ENCODE assay signal across 20 mouse cellular contexts in genomic region chr3:146641818-146642427, GRCm38 (mm10). TPM values are rescaled to one million over a fixed set of nuclear protein-coding genes. Genes with fewer than 3 reads are reported as not detected.
DNase-seq lines count a peak whose midpoint lies in the region; ATAC-seq lines count a peak whose summit lies in the region.
"Had no signal": no experiment of that assay in that cellular context is flagged by ENCODE, and none has a peak within 500 bp of the region (broad histone marks: within the 10 kb centered on the region; RNA-seq: fewer than 3 reads in every experiment).

No protein-coding gene starts in this region.

- H3K4me3 ChIP-seq in hindbrain, embryonic 16.5 days (ENCODE audit: low read length) = no peak overlapping the region
- no peak overlapping the region for H3K4me3 ChIP-seq in hindbrain, embryonic 13.5 days
- no peak overlapping the region for H3K4me3 ChIP-seq in lung, embryonic 16.5 days (ENCODE audit: low read length)
- H3K4me3 ChIP-seq: erythroblast, embryonic 14.5 days; heart, adult 2 months; left cerebral cortex, adult 2 months; limb, embryonic 13.5 days; midbrain, embryonic 12.5 days; neural tube, embryonic 12.5 days had no signal

- H3K27me3 ChIP-seq in hindbrain, embryonic 16.5 days (replicated peaks; ENCODE audit: control insufficient read depth, insufficient read depth, low read length) = no peaks in the 10 kb centered on the region
- no peaks in the 10 kb centered on the region for H3K27me3 ChIP-seq in hindbrain, embryonic 13.5 days
- no peaks in the 10 kb centered on the region for H3K27me3 ChIP-seq in lung, embryonic 16.5 days (ENCODE audit: control insufficient read depth, insufficient read depth, low read depth, low read length)
- H3K27me3 ChIP-seq: CH12.LX; limb, embryonic 13.5 days; midbrain, embryonic 12.5 days; neural tube, embryonic 12.5 days had no signal

- DNase-seq in lung, postnatal 36 days = no peak
- DNase-seq in adrenal gland, postnatal 14 days = peak; percentile 43
- DNase-seq in fibroblast of lung, adult 2 months (ENCODE audit: low read depth) = peak; percentile 53
- no peak for DNase-seq in T-cell, adult 2 months (ENCODE audit: low spot score)
- no peak for DNase-seq in retina, embryonic 14.5 days (ENCODE audit: low spot score)
- DNase-seq: cerebellum, adult 8-10 months; heart, adult 2 months; heart, postnatal 10 days had no signal

- no peaks in the 10 kb centered on the region for H3K4me1 ChIP-seq in hindbrain, embryonic 16.5 days (ENCODE audit: control insufficient read depth, insufficient read depth, low read depth, low read length)
- H3K4me1 ChIP-seq in hindbrain, embryonic 13.5 days (replicated peaks) = no peaks in the 10 kb centered on the region
- H3K4me1 ChIP-seq in lung, embryonic 16.5 days (replicated peaks; ENCODE audit: control insufficient read depth, insufficient read depth, low read length) = no peaks in the 10 kb centered on the region
- H3K4me1 ChIP-seq: limb, embryonic 13.5 days; neural tube, embryonic 12.5 days had no signal

- H3K36me3 ChIP-seq in hindbrain, embryonic 16.5 days (ENCODE audit: control insufficient read depth, insufficient read depth, low read length) = no peaks in the 10 kb centered on the region
- H3K36me3 ChIP-seq in hindbrain, embryonic 13.5 days = no peaks in the 10 kb centered on the region
- H3K36me3 ChIP-seq in lung, embryonic 16.5 days (ENCODE audit: control insufficient read depth, insufficient read depth, low read length) = no peaks in the 10 kb centered on the region
- H3K36me3 ChIP-seq: limb, embryonic 13.5 days; midbrain, embryonic 12.5 days; neural tube, embryonic 12.5 days had no signal

- peak overlapping the region; percentile 20; the same call in 1 of the 2 replicates for H3K27ac ChIP-seq in hindbrain, embryonic 16.5 days (ENCODE audit: low read depth, low read length)
- no peak overlapping the region for H3K27ac ChIP-seq in hindbrain, embryonic 13.5 days
- H3K27ac ChIP-seq in lung, embryonic 16.5 days (ENCODE audit: low read length) = no peak overlapping the region
- H3K27ac ChIP-seq: heart, adult 2 months; left cerebral cortex, adult 2 months; limb, embryonic 13.5 days; midbrain, embryonic 12.5 days; neural tube, embryonic 12.5 days had no signal

- no peak overlapping the region for H3K9ac ChIP-seq in hindbrain, embryonic 16.5 days (ENCODE audit: low read depth, low read length)
- no peak overlapping the region for H3K9ac ChIP-seq in hindbrain, embryonic 13.5 days
- H3K9ac ChIP-seq in lung, embryonic 16.5 days (ENCODE audit: low read length) = no peak overlapping the region
- H3K9ac ChIP-seq: limb, embryonic 13.5 days; midbrain, embryonic 12.5 days; neural tube, embryonic 12.5 days had no signal

- no peak overlapping the region for H3K4me2 ChIP-seq in hindbrain, embryonic 16.5 days (ENCODE audit: low read length)
- no peak overlapping the region for H3K4me2 ChIP-seq in hindbrain, embryonic 13.5 days
- H3K4me2 ChIP-seq in lung, embryonic 16.5 days (ENCODE audit: low read depth, low read length) = no peak overlapping the region
- H3K4me2 ChIP-seq: limb, embryonic 13.5 days; midbrain, embryonic 12.5 days; neural tube, embryonic 12.5 days had no signal

- ATAC-seq in hindbrain, embryonic 16.5 days = no peak
- ATAC-seq in hindbrain, embryonic 13.5 days (ENCODE audit: low FRiP score) = no peak
- ATAC-seq in lung, embryonic 16.5 days (ENCODE audit: low read depth) = peak; percentile 70

- no peaks in the 10 kb centered on the region; the same call in 1 of the 2 replicates for H3K9me3 ChIP-seq in hindbrain, embryonic 16.5 days (ENCODE audit: control insufficient read depth, low read length)
- H3K9me3 ChIP-seq in hindbrain, embryonic 13.5 days = no peaks in the 10 kb centered on the region
- H3K9me3 ChIP-seq in lung, embryonic 16.5 days (ENCODE audit: control insufficient read depth, low read length) = no peaks in the 10 kb centered on the region
- H3K9me3 ChIP-seq: midbrain, embryonic 12.5 days; neural tube, embryonic 12.5 days had no signal

- WGBS in hindbrain, embryonic 16.5 days = 38% methylated on average over 4 of the region's 4 CpGs
- 54% methylated on average over 4 of the region's 4 CpGs for WGBS in hindbrain, embryonic 13.5 days
- WGBS in lung, embryonic 16.5 days = 40% methylated on average over 4 of the region's 4 CpGs

RNA-seq across cellular contexts. Expression of gene 4930503B20Rik, which starts 9.2 kb away (rescaled TPM):
- not detected in 2 replicates for polyA plus RNA-seq in hindbrain, embryonic 16.5 days (2015; fragmentation: Nextera tagmentation; extraction: Ambion mirVana)
- polyA plus RNA-seq in hindbrain, embryonic 13.5 days (2015; fragmentation: Nextera tagmentation; extraction: Ambion mirVana) = not detected in 2 replicates
- not detected in 2 replicates for polyA plus RNA-seq in lung, embryonic 16.5 days (2015; fragmentation: Nextera tagmentation; extraction: Ambion mirVana)
- not detected in 2 replicates for total RNA-seq in adrenal gland, postnatal 14 days (2021)
- total RNA-seq: CH12.LX; heart, adult 2 months; heart, postnatal 10 days; left cerebral cortex, adult 2 months had no signal
- polyA plus RNA-seq: erythroblast, embryonic 14.5 days; large intestine, adult 2 months; limb, embryonic 13.5 days; liver, embryonic 16.5 days; midbrain, embryonic 12.5 days; neural tube, embryonic 12.5 days; spleen, adult 2 months had no signal

RNA-seq across cellular contexts. Expression of gene Dnase2b, which starts 26.5 kb away (rescaled TPM):
- not detected in 2 replicates for polyA plus RNA-seq in hindbrain, embryonic 16.5 days (2015; fragmentation: Nextera tagmentation; extraction: Ambion mirVana)
- not detected in 2 replicates for polyA plus RNA-seq in hindbrain, embryonic 13.5 days (2015; fragmentation: Nextera tagmentation; extraction: Ambion mirVana)
- polyA plus RNA-seq in lung, embryonic 16.5 days (2015; fragmentation: Nextera tagmentation; extraction: Ambion mirVana) = 0.10 TPM in 1 of 2 replicates, not detected in the other
- total RNA-seq in adrenal gland, postnatal 14 days (2021) = 1.3 TPM in 1 of 2 replicates, not detected in the other
- total RNA-seq: CH12.LX; heart, adult 2 months; heart, postnatal 10 days; left cerebral cortex, adult 2 months had no signal
- polyA plus RNA-seq: erythroblast, embryonic 14.5 days; heart, adult 2 months; large intestine, adult 2 months; limb, embryonic 13.5 days; midbrain, embryonic 12.5 days; neural tube, embryonic 12.5 days; spleen, adult 2 months had no signal

RNA-seq across cellular contexts. Expression of gene Samd13, which starts 43.5 kb away (rescaled TPM):
- polyA plus RNA-seq in hindbrain, embryonic 16.5 days (2015; fragmentation: Nextera tagmentation; extraction: Ambion mirVana) = 0.12 and 0.20 TPM in 2 replicates
- polyA plus RNA-seq in hindbrain, embryonic 13.5 days (2015; fragmentation: Nextera tagmentation; extraction: Ambion mirVana) = 0.23 and 0.44 TPM in 2 replicates
- 1.4 TPM in 2 replicates for polyA plus RNA-seq in lung, embryonic 16.5 days (2015; fragmentation: Nextera tagmentation; extraction: Ambion mirVana)
- 0.82 and 0.83 TPM in 2 replicates for total RNA-seq in adrenal gland, postnatal 14 days (2021)
- total RNA-seq: CH12.LX had no signal
- polyA plus RNA-seq: erythroblast, embryonic 14.5 days had no signal

Comparison
In these comparisons a context has a peak if more than half of its experiments do, and no peak if none do; other contexts are left out.
1. DNase-seq: peak in adrenal gland, postnatal 14 days (single experiment) and fibroblast of lung, adult 2 months (single experiment); none in lung, postnatal 36 days (single experiment), T-cell, adult 2 months (single experiment) and retina, embryonic 14.5 days (single experiment).